ENCODE assay signal across 23 mouse cellular contexts in genomic region chr1:40597822-40598221, GRCm38 (mm10). TPM values are rescaled to one million over a fixed set of nuclear protein-coding genes. Genes with fewer than 3 reads are reported as not detected.
A peak's percentile ranks its signal among the peaks of the same experiment; 100 is the strongest.
DNase-seq lines count a peak whose midpoint lies in the region; ATAC-seq and TF ChIP-seq lines count a peak whose summit lies in the region.
"Had no signal": no experiment of that assay in that cellular context is flagged by ENCODE, and none has a peak within 500 bp of the region (broad histone marks: within the 10 kb centered on the region; RNA-seq: fewer than 3 reads in every experiment).

No protein-coding gene starts in this region.

- peak; percentile 78 for DNase-seq in A20 (ENCODE audit: low read depth, low spot score)
- DNase-seq in CH12.LX (ENCODE audit: extremely low read depth) = peak; percentile 85
- no peak for DNase-seq in layer of hippocampus, postnatal 14 days (ENCODE audit: low spot score in 2 of 2)
- DNase-seq: adrenal gland, adult 2 months; adrenal gland, postnatal 10 days; adrenal gland, postnatal 25 days; cerebellum, adult 11-12 months; cerebellum, adult 2 months; cerebellum, adult 9-10 months; cerebellum, postnatal 10 days; cerebellum, postnatal 25 days; forebrain, postnatal 0 days had no signal

- H3K4me2 ChIP-seq in CH12.LX (ENCODE audit: insufficient read depth, low read depth, poor library complexity, severe bottlenecking) = no peak overlapping the region
- no peak overlapping the region for H3K4me2 ChIP-seq in hindbrain, embryonic 16.5 days (ENCODE audit: low read length)
- H3K4me2 ChIP-seq: embryonic facial prominence, embryonic 12.5 days; forebrain, embryonic 13.5 days; forebrain, embryonic 15.5 days had no signal

- in situ Hi-C loops in CH12.LX (cut with MboI; ENCODE audit: low pct_ligation_motif_present, low pct_unique_long_range_greater_than_20kb, low sequenced_read_pairs) = no loop called here

- H3K9me3 ChIP-seq in CH12.LX (replicated peaks; ENCODE audit: low read length) = no peaks in the 10 kb centered on the region
- no peaks in the 10 kb centered on the region for H3K9me3 ChIP-seq in hindbrain, embryonic 16.5 days (ENCODE audit: control insufficient read depth, low read length)
- H3K9me3 ChIP-seq: embryonic facial prominence, embryonic 10.5 days; embryonic facial prominence, embryonic 12.5 days; forebrain, embryonic 13.5 days; forebrain, embryonic 15.5 days had no signal

- no peak for TF ChIP-seq POLR2A in CH12.LX (IDR thresholded peaks at IDR 0.05; ENCODE audit: low read depth, low read length)

- H3K27ac ChIP-seq in CH12.LX (ENCODE audit: insufficient read depth, low read depth) = no peak overlapping the region
- H3K27ac ChIP-seq in hindbrain, embryonic 16.5 days (ENCODE audit: low read depth, low read length) = no peak overlapping the region
- H3K27ac ChIP-seq: embryonic facial prominence, embryonic 10.5 days; embryonic facial prominence, embryonic 12.5 days; forebrain, embryonic 13.5 days; forebrain, embryonic 15.5 days had no signal

- 63% methylated on average over 5 of the region's 5 CpGs for WGBS in hindbrain, embryonic 16.5 days

- no peak for TF ChIP-seq RAD21 in CH12.LX (IDR thresholded peaks at IDR 0.05; ENCODE audit: low read depth, low read length)

- H3K4me1 ChIP-seq in CH12.LX (ENCODE audit: control insufficient read depth in 1 of 2, insufficient read depth in 2 of 2) = peaks cover 0 to 49% of the 10 kb centered on the region in 2 experiments; a peak in 2 of 4 replicates
- no peaks in the 10 kb centered on the region for H3K4me1 ChIP-seq in hindbrain, embryonic 16.5 days (ENCODE audit: control insufficient read depth, insufficient read depth, low read depth, low read length)
- H3K4me1 ChIP-seq: embryonic facial prominence, embryonic 10.5 days; embryonic facial prominence, embryonic 12.5 days; forebrain, embryonic 13.5 days; forebrain, embryonic 15.5 days had no signal

- dilution Hi-C loops in CH12.LX (cut with MboI; ENCODE audit: extremely low pct_ligation_motif_present, extremely low pct_unique_long_range_greater_than_20kb, low sequenced_read_pairs) = no loop called here

- H3K27me3 ChIP-seq in CH12.LX (replicated peaks) = no peaks in the 10 kb centered on the region
- no peaks in the 10 kb centered on the region for H3K27me3 ChIP-seq in hindbrain, embryonic 16.5 days (replicated peaks; ENCODE audit: control insufficient read depth, insufficient read depth, low read length)
- H3K27me3 ChIP-seq: embryonic facial prominence, embryonic 12.5 days; forebrain, embryonic 13.5 days; forebrain, embryonic 15.5 days had no signal

- TF ChIP-seq EP300 in CH12.LX (IDR thresholded peaks at IDR 0.05; ENCODE audit: low read length) = peak; percentile 64; the same call in 1 of the 2 replicates

- no peaks in the 10 kb centered on the region for H3K36me3 ChIP-seq in CH12.LX (replicated peaks in 1 of 2; ENCODE audit: control insufficient read depth in 1 of 2, insufficient read depth in 1 of 2, low read length in 1 of 2)
- H3K36me3 ChIP-seq in hindbrain, embryonic 16.5 days (ENCODE audit: control insufficient read depth, insufficient read depth, low read length) = no peaks in the 10 kb centered on the region
- H3K36me3 ChIP-seq: embryonic facial prominence, embryonic 10.5 days; embryonic facial prominence, embryonic 12.5 days; forebrain, embryonic 15.5 days had no signal

- TF ChIP-seq CTCF in CH12.LX (conservative IDR thresholded peaks at IDR 0.05 in 1 of 2, IDR thresholded peaks at IDR 0.05 in 1 of 2; ENCODE audit: low read depth in 2 of 2, low read length in 2 of 2) = no peak

- H3K79me2 ChIP-seq in CH12.LX (replicated peaks; ENCODE audit: control insufficient read depth, extremely low read depth, insufficient read depth, poor library complexity, severe bottlenecking) = no peaks in the 10 kb centered on the region

- ATAC-seq in megakaryocyte progenitor cell, adult 5-6 weeks (replicated peaks; ENCODE audit: poor library complexity) = 0 out of 2 replicates have a peak, but pooled peaks have one; percentile 23
- ATAC-seq in hindbrain, embryonic 16.5 days = no peak
- ATAC-seq in megakaryocyte, adult 5-6 weeks (ENCODE audit: poor library complexity, severe bottlenecking) = no peak
- ATAC-seq: CD4-positive, CD25-positive, alpha-beta regulatory T cell, adult 4 months; forebrain, embryonic 13.5 days; forebrain, embryonic 15.5 days; forebrain, postnatal 0 days had no signal

- H3K9ac ChIP-seq in CH12.LX (ENCODE audit: insufficient read depth, low read depth) = no peak overlapping the region
- no peak overlapping the region for H3K9ac ChIP-seq in hindbrain, embryonic 16.5 days (ENCODE audit: low read depth, low read length)
- H3K9ac ChIP-seq: embryonic facial prominence, embryonic 12.5 days; forebrain, embryonic 13.5 days; forebrain, embryonic 15.5 days; forebrain, postnatal 0 days had no signal

- no peak overlapping the region for H3K4me3 ChIP-seq in CH12.LX (replicated peaks in 1 of 3; ENCODE audit: low read depth in 2 of 3, low read length in 2 of 3, poor library complexity in 1 of 3)
- H3K4me3 ChIP-seq in hindbrain, embryonic 16.5 days (ENCODE audit: low read length) = no peak overlapping the region
- H3K4me3 ChIP-seq: embryonic facial prominence, embryonic 10.5 days; embryonic facial prominence, embryonic 12.5 days; forebrain, embryonic 13.5 days; forebrain, embryonic 15.5 days had no signal

TF ChIP-seq in CH12.LX, 34 proteins besides CTCF, POLR2A, EP300 and RAD21:
- TF ChIP-seq IRF4 (IDR thresholded peaks at IDR 0.05; ENCODE audit: low read depth, low read length) (peak; percentile 64), MEF2A (IDR thresholded peaks at IDR 0.05; ENCODE audit: borderline replicate concordance, low read depth, low read length) (0 out of 2 replicates have a peak, but pooled peaks have one; percentile 14), MXI1 (IDR thresholded peaks at IDR 0.05; ENCODE audit: low read depth, low read length) (no peak), MYC (IDR thresholded peaks at IDR 0.05; ENCODE audit: low read depth, low read length) (no peak)

RNA-seq across cellular contexts. Expression of gene Slc9a4, which starts 17.9 kb away (rescaled TPM):
- total RNA-seq in CH12.LX (2012; rRNA removed) = not detected in 2 replicates
- 0.07 and 1.2 TPM in 2 replicates for total RNA-seq in CH12.LX (2014; rRNA removed)
- 0.18 and 0.31 TPM in 2 replicates for polyA plus RNA-seq in CH12.LX (2012; ENCODE audit: insufficient read length, low read depth)
- total RNA-seq in megakaryocyte progenitor cell, adult 5-6 weeks (2015) = not detected in 2 replicates
- not detected in 2 replicates for total RNA-seq in megakaryocyte progenitor cell, adult 5-6 weeks (2017)
- 0.24 TPM in 1 of 2 replicates, not detected in the other for polyA plus RNA-seq in hindbrain, embryonic 16.5 days (2015; fragmentation: Nextera tagmentation; extraction: Ambion mirVana)
- 10 to 100 TPM; 15.8 to 18.1 TPM for total RNA-seq in layer of hippocampus, postnatal 14 days (2021)
- 0.38 TPM in 1 of 2 replicates, not detected in the other for total RNA-seq in megakaryocyte, adult 5-6 weeks (2015)
- 0.11 TPM in 1 of 2 replicates, not detected in the other for total RNA-seq in megakaryocyte, adult 5-6 weeks (2017)
- total RNA-seq: adrenal gland, adult 2 months; adrenal gland, postnatal 10 days; adrenal gland, postnatal 25 days; ES-E14; MEL had no signal
- polyA plus RNA-seq: adrenal gland, adult 2 months; CD4-positive, CD25-positive, alpha-beta regulatory T cell, adult 4 months; embryonic facial prominence, embryonic 10.5 days; embryonic facial prominence, embryonic 12.5 days; forebrain, embryonic 11.5 days; forebrain, embryonic 13.5 days; forebrain, embryonic 15.5 days had no signal

Comparison
In these comparisons a context has a peak if more than half of its experiments do, and no peak if none do; other contexts are left out.
1. DNase-seq: peak in A20 (single experiment) and CH12.LX (single experiment); none in layer of hippocampus, postnatal 14 days (0 of 2).
2. RNA of gene Slc9a4, which starts 17.9 kb away (total RNA-seq): 15.8 to 18.1 TPM in layer of hippocampus, postnatal 14 days; 0.11 to 0.38 TPM in megakaryocyte, adult 5-6 weeks, 0.07 to 1.2 TPM in CH12.LX and not detected in megakaryocyte progenitor cell, adult 5-6 weeks; every median in the first group is over 4 times any median in the second.